Mouse (Mus musculus) testis, adult 2 months (tissue): ENCODE results near the gene Pigt. TPM values are rescaled to one million over a fixed set of nuclear protein-coding genes. Genes with fewer than 3 reads are reported as not detected.

Experiments used
- H3K27ac ChIP-seq: fragments of 200-500 bp; 2 replicates; pipeline ENCODE4 v1.5.1; 2012; ENCODE audit warnings: low read depth, low read length; ENCODE audit not compliant: control insufficient read depth, insufficient read depth
- H3K27me3 ChIP-seq: fragments of 200-500 bp; 2 replicates; pipeline ENCODE4 v1.6.1; 2012; ENCODE audit warnings: mild to moderate bottlenecking, low read length, moderate library complexity; ENCODE audit not compliant: control insufficient read depth, insufficient read depth
- H3K36me3 ChIP-seq: fragments of 200-500 bp; 2 replicates; pipeline ENCODE4 v1.6.1; 2012; ENCODE audit warnings: mild to moderate bottlenecking, low read length; ENCODE audit not compliant: control insufficient read depth, insufficient read depth
- H3K4me1 ChIP-seq: fragments of 200-500 bp; 2 replicates; pipeline ENCODE4 v1.6.1; 2012; ENCODE audit warnings: low read length; ENCODE audit not compliant: control insufficient read depth, insufficient read depth
- H3K4me3 ChIP-seq: fragments of 200-500 bp; 2 replicates; pipeline ENCODE4 v1.5.1; 2012; ENCODE audit warnings: low read depth, mild to moderate bottlenecking, low read length, moderate library complexity, mixed read lengths; ENCODE audit not compliant: control insufficient read depth
- CTCF ChIP-seq: fragments of 200-500 bp; IDR thresholded peaks from 2 replicates; pipeline ENCODE4 v1.5.1; 2012; ENCODE audit warnings: low read depth, mild to moderate bottlenecking, inconsistent platforms, low read length, moderate library complexity; ENCODE audit not compliant: control insufficient read depth, insufficient read depth, insufficient replicate concordance
- POLR2A ChIP-seq: fragments of 200-500 bp; IDR thresholded peaks from 2 replicates; pipeline ENCODE4 v1.6.1; 2012; ENCODE audit warnings: low read depth, mild to moderate bottlenecking, inconsistent platforms, low read length, moderate library complexity; ENCODE audit not compliant: control insufficient read depth
- polyA plus RNA-seq: library from polyadenylated mRNA; depleted of rRNA; stranded (reverse); fragments of >200 nt; gene quantifications from 2 replicates; pipeline ENCODE4 v1.2.3, GENCODE M21; 2012; rRNA removed

Pigt gene
- polyA plus RNA-seq, 1 experiment, result 85.6 TPM

DNA sequence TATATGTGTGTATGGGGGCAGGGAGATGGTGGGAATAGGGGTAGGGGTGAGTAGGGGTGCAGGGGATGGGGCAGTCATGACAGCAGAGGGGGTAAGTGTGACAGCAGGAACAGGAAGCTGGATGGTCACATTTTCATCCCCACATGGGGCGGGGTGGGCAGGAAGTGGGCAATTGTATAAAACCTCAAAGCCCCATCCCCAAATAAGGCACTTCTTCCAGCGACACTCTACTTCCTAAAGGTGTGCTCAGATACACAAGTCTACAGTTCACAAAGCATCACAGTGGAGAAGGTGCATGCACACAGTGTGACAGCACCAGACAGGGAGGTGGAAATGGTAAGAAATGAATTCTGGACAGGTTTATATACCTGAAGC is 53.6 kb downstream of the Pigt start:
- TF ChIP-seq POLR2A, result no peak
- no peak for TF ChIP-seq CTCF
- Histone ChIP-seq H3K36me3 (no peaks in the 10 kb centered on the region), H3K4me1 (no peaks in the 10 kb centered on the region), H3K27ac (no peak overlapping the region), H3K27me3 (no peaks in the 10 kb centered on the region), H3K4me3 (no peak overlapping the region)

DNA sequence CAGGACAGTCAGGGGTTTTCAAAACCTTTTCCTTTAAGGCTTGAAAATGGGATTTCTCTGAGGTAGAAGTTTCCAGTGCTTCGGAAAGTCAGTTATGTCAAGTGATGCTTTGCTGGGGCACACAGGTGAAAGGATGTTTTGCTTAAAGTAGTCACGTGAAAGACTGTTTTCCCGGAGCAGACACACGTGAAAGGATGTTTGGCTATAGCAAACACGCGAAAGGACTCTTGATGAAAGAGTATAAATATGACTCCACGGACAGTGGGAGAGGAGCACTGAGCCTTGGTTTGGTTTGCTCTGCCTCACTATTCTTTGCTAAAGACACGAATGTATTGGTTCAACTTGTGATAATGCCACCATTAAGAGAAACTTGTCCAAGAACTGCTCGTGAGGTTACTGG is 54.2 kb downstream of the Pigt start:
- Histone ChIP-seq H3K36me3 (no peaks in the 10 kb centered on the region), H3K4me3 (no peak overlapping the region), H3K27me3 (no peaks in the 10 kb centered on the region), H3K4me1 (no peaks in the 10 kb centered on the region), H3K27ac (no peak overlapping the region)
- no peak for TF ChIP-seq CTCF

Other genes starting within 250 kb of the Pigt start
- 0.23 TPM in 1 of 2 replicates, not detected in the other for gene Svs3b, start 240.9 kb upstream of the Pigt start, polyA plus RNA-seq
- 0.16 and 0.42 TPM in 2 replicates for gene Svs4, start 219.1 kb upstream of the Pigt start, polyA plus RNA-seq
- not detected in 2 replicates for gene Svs3a, start 208.3 kb upstream of the Pigt start, polyA plus RNA-seq
- gene Svs6, start 180.8 kb upstream of the Pigt start, polyA plus RNA-seq, result not detected in 2 replicates
- 3.4 and 4.2 TPM in 2 replicates for gene Svs5, start 164.8 kb upstream of the Pigt start, polyA plus RNA-seq
- 2.2 and 2.8 TPM in 2 replicates for gene Slpi, start 108.4 kb upstream of the Pigt start, polyA plus RNA-seq
- gene Rbpjl, start 94.4 kb upstream of the Pigt start, polyA plus RNA-seq, result 0.04 and 0.05 TPM in 2 replicates
- 0.19 and 0.26 TPM in 2 replicates for gene Matn4, start 92.4 kb upstream of the Pigt start, polyA plus RNA-seq
- gene Sdc4, start 53.6 kb upstream of the Pigt start, polyA plus RNA-seq, result 12.2 and 16.6 TPM in 2 replicates
- 26.1 and 26.4 TPM in 2 replicates for gene Sys1, start 40.6 kb upstream of the Pigt start, polyA plus RNA-seq
- gene Gm20458, start 36.6 kb upstream of the Pigt start, polyA plus RNA-seq, result 5.0 and 5.6 TPM in 2 replicates
- 97.8 and 104 TPM in 2 replicates for gene Trp53tg5, start 23.8 kb upstream of the Pigt start, polyA plus RNA-seq
- gene Dbndd2, start 11.4 kb upstream of the Pigt start, polyA plus RNA-seq, result 16.5 and 17.0 TPM in 2 replicates
- 0.51 and 0.72 TPM in 2 replicates for gene Wfdc2, start 64.9 kb downstream of the Pigt start, polyA plus RNA-seq
- 37.5 TPM in 1 of 2 replicates, not detected in the other for gene Spint3, start 75.9 kb downstream of the Pigt start, polyA plus RNA-seq
- gene Wfdc6a, start 87.9 kb downstream of the Pigt start, polyA plus RNA-seq, result 23.9 and 25.0 TPM in 2 replicates
- gene Eppin, start 96.1 kb downstream of the Pigt start, polyA plus RNA-seq, result 52.4 and 70.8 TPM in 2 replicates
- 2.4 and 17.5 TPM in 2 replicates for gene Wfdc6b, start 116.0 kb downstream of the Pigt start, polyA plus RNA-seq
- 3.8 and 15.4 TPM in 2 replicates for gene Wfdc8, start 116.1 kb downstream of the Pigt start, polyA plus RNA-seq
- 0.12 and 33.5 TPM in 2 replicates for gene Wfdc16, start 141.3 kb downstream of the Pigt start, polyA plus RNA-seq
- gene Wfdc10, start 158.5 kb downstream of the Pigt start, polyA plus RNA-seq, result 163 and 447 TPM in 2 replicates
- gene Wfdc9, start 159.1 kb downstream of the Pigt start, polyA plus RNA-seq, result 0.48 and 29.2 TPM in 2 replicates
- gene Wfdc11, start 176.6 kb downstream of the Pigt start, polyA plus RNA-seq, result 0.20 TPM in 1 of 2 replicates, not detected in the other
- gene Wfdc13, start 187.6 kb downstream of the Pigt start, polyA plus RNA-seq, result 0.32 and 36.5 TPM in 2 replicates
- gene Spint4, start 201.0 kb downstream of the Pigt start, polyA plus RNA-seq, result not detected in 2 replicates
- 0.69 and 0.93 TPM in 2 replicates for gene Spint5, start 217.8 kb downstream of the Pigt start, polyA plus RNA-seq
- gene Wfdc3, start 248.4 kb downstream of the Pigt start, polyA plus RNA-seq, result 118 and 120 TPM in 2 replicates
- 32.4 and 43.1 TPM in 2 replicates for gene Dnttip1, start 248.5 kb downstream of the Pigt start, polyA plus RNA-seq